Mouse (Mus musculus) lung, postnatal 14 days (tissue): Measurements from ENCODE around the gene Tnc.

Experiments used
- DNase-seq: peaks from one replicate; pipeline ENCODE4 v3.0.0; 2021

The Tnc gene

GRCm38 (mm10) chr4:64046831-64047493 lies at the start of gene Tnc:
TSS of gene Tnc (minus strand) at chr4:64047015.
- peak; percentile 56 for DNase-seq

- no peak for DNase-seq
Measured at GRCm38 (mm10) chr4:64094221-64094620, 47.4 kb upstream of the Tnc start.

- no peak for DNase-seq
Measured at GRCm38 (mm10) chr4:64092857-64093256, 46.0 kb upstream of the Tnc start.

GRCm38 (mm10) chr4:64089378-64089777 lies 42.6 kb upstream of the Tnc start:
- DNase-seq = no peak

GRCm38 (mm10) chr4:64087675-64088074 lies 40.9 kb upstream of the Tnc start:
- no peak for DNase-seq

- no peak for DNase-seq
Measured at GRCm38 (mm10) chr4:64085993-64086567, 39.3 kb upstream of the Tnc start.

- no peak for DNase-seq
Measured at GRCm38 (mm10) chr4:64083858-64084257, 37.0 kb upstream of the Tnc start.

GRCm38 (mm10) chr4:64078029-64078619 lies 31.3 kb upstream of the Tnc start:
- peak; percentile 45 for DNase-seq

GRCm38 (mm10) chr4:64076349-64077025 lies 29.7 kb upstream of the Tnc start:
- peak; percentile 10 for DNase-seq

GRCm38 (mm10) chr4:64074725-64075124 lies 27.9 kb upstream of the Tnc start:
- DNase-seq = no peak

GRCm38 (mm10) chr4:64067394-64067793 lies 20.6 kb upstream of the Tnc start:
- no peak for DNase-seq

- DNase-seq = no peak
Measured at GRCm38 (mm10) chr4:64065266-64065665, 18.5 kb upstream of the Tnc start.

GRCm38 (mm10) chr4:64058856-64059231 lies 12.0 kb upstream of the Tnc start:
- DNase-seq = no peak

- no peak for DNase-seq
Measured at GRCm38 (mm10) chr4:64058048-64058855, 11.4 kb upstream of the Tnc start.

GRCm38 (mm10) chr4:64048177-64048576 lies 1.4 kb upstream of the Tnc start:
- DNase-seq = no peak

GRCm38 (mm10) chr4:64043893-64044292 lies 2.9 kb downstream of the Tnc start:
- no peak for DNase-seq

GRCm38 (mm10) chr4:64043371-64043770 lies 3.4 kb downstream of the Tnc start:
- DNase-seq = no peak

GRCm38 (mm10) chr4:64039091-64039490 lies 7.7 kb downstream of the Tnc start:
- DNase-seq = no peak

- no peak for DNase-seq
Measured at GRCm38 (mm10) chr4:64037513-64037912, 9.3 kb downstream of the Tnc start.

- no peak for DNase-seq
Measured at GRCm38 (mm10) chr4:64034724-64035123, 12.1 kb downstream of the Tnc start.

GRCm38 (mm10) chr4:64033191-64033590 lies 13.6 kb downstream of the Tnc start:
- DNase-seq = no peak

- DNase-seq = no peak
Measured at GRCm38 (mm10) chr4:64029486-64029885, 17.3 kb downstream of the Tnc start.

GRCm38 (mm10) chr4:64025591-64025990 lies 21.2 kb downstream of the Tnc start:
- DNase-seq = peak; percentile 46
